Mouse (Mus musculus) frontal cortex, postnatal 14 days (tissue): Measurements from ENCODE around the gene Babam2.

Experiments
- DNase-seq, 2 experiments: peaks; one replicate each; pipeline ENCODE4 v3.0.0; 2022; ENCODE audit warnings: low spot score in 2 of 2

Babam2 gene

DNA sequence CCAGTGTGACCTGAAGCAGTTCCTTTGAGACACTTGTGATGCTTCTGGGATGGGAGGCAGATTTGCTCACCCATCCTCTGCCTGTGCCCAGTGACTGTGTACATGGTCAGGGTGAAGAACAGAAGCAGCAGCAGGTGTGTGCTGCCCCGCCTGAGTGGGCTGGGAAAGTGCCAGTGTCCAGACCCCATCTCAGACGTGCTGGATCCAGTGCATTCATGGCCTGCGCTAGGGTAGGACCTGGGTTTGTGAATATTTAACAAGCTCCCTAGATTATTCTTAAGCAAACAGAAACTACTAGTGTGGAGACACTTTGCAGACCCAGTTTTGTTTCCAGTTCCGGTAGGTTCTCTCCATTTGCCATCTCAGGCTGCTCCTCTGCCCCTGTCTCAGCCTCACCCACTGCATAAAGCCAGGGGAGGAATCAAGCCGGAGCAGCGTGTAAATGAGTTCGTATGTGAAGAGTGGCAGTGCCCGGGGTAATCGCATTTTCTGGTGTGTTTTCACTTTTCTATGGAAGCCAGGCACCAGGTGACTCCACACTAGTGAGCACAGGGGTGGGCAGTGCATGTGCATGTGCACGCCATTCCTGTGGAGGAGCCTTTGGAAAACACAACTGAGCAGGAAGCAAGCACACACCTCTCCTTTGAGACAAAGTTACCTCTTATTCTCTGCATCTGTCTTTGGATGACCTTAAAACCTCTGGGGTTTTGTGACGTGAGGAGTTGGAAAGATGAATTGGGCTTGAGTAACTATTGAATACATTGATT lies 290.2 kb downstream of the Babam2 start:
- DNase-seq: no peak

DNA sequence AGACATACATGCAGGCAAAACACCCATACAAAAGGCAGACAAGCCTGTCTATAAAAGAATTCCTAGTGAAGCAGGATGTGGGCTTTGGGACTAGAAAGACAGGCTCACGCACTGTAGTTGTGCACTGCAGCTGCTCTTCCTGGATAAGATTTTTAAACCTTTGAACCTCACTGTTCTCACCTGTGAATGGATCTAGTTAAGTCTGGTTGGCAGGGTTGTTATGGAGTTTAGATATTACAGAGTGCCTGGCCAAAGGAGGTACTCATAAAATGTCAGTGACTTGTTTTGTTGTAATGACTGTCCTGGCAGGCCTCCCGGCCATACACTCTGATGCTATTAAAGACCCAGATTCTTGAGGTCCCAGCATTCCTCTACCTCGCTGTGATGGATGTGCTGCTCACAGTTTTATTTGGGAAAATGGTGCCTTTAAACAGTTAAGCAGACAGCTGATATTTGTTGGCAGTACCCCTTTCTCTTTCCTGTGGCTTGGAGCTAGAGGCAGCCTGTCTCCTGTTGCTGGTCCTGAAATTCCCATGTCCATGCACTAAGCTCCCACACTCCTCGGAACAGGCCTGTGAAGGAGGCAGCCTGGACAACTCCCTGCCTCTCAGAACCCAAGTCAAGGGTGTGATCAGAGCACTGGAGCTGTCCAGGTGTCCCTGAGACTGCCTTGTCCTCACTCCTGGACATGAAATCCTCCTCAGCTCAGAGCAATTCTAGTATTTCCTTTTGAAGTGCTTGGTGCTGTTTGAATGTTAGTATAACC lies 299.9 kb downstream of the Babam2 start:
- DNase-seq: no peak

DNA sequence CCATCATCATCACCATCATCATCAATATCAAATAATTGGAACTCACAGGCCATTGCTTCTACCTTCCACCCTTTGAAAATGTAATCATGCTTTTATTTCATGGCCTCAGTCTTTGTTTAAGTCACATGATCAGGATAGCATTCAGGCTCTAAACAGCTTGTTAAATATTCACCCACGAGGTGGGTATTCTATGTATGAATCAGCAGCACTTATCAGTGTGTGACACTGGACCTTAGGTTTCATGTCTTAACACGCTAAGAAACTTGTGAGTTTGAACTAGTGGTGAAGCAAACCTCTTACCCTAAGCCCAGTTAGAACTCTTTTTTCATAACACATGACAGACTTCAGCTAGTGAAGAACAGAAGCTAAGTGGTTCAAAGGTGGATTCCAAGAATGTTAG lies 301.3 kb downstream of the Babam2 start:
- DNase-seq: no peak

- DNase-seq: no peak
These were observed 302.6 kb downstream of the Babam2 start for GRCm38 (mm10) chr5:32000076-32000475.

DNA sequence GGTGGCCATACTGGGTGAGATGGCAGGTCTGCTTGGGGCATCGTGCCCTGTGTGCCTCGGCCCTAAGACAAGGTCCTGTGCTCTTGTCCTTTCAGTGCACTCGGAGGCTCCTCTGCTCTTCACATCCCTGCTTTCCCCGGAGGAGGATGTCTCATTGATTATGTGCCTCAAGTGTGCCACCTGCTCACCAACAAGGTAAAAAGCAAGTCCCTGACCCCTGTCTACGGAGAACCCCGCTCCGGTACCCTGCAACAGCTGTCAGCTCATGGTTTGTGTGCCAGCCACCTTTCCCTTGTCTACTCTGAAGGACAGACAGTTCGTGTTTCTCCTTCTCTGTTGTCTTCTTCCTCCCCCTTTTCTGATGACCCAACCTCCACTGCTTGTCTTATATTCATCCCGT lies 303.8 kb downstream of the Babam2 start:
- no peak for DNase-seq

DNA sequence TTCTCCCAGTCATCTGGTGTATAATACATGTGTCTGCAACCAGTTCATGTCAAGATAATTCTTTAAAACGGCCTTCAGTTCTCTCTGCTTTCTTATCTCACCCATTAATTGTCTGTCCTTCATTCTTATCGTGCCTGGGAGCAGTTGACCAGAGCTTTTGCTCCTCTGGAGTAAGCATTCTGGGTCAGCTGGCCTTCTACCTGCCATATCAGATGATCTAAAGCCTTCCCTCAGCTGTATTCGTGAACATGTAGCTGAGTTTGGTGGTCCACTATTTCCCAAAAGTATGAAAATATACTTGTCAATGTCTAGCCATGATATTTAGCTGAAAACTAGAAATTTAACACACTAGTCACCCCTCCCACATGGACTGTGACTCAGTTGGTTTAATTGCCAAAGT lies 304.3 kb downstream of the Babam2 start:
- DNase-seq: no peak

DNA sequence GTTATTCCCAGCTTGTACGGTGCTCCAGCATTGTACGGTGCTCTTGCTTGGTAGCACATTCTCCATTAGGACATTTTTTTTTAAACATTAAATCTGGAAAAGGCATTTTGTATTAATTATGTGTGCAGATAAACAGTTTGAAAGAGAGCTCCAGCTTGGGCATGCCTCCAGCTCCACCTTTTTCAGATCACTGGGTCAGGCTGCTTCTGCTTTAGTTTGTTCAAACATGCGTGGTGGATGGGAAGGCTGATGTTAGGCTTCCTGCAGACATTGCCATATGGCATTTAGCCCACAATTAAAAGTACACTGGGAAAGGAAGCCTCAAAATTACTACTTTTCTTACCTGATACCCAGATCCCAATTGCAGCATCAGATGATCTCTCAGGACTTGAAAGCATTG lies 310.9 kb downstream of the Babam2 start:
- no peak for DNase-seq

- no peak for DNase-seq
These were observed 312.6 kb downstream of the Babam2 start for GRCm38 (mm10) chr5:32010056-32010455.

- DNase-seq: no peak
These were observed 315.6 kb downstream of the Babam2 start for GRCm38 (mm10) chr5:32013053-32013452.

DNA sequence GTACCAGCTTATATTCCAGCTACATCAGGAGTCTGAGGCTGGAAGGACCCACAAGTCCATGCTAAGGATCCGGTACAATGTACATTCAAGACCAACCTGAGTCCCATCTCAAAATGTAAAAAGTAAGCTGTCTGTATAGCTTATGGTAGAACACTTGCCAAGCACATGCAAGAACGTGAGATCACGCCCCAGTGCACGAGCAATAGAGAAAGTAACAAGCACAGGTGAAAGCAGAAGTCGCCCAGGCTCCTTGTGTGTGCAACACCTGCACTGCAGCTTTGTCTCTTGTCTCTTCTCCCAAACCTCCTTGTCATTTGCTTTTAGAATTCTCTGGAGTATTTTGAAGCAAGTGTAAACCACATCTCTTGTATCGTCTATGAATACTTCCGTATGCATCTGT lies 317.3 kb downstream of the Babam2 start:
- no peak for DNase-seq

- DNase-seq: no peak
These were observed 318.5 kb downstream of the Babam2 start for GRCm38 (mm10) chr5:32015949-32016478.

GRCm38 (mm10) chr5:32017686-32018085 lies 320.2 kb downstream of the Babam2 start:
- DNase-seq: no peak

GRCm38 (mm10) chr5:32018276-32018675 lies 320.8 kb downstream of the Babam2 start:
- no peak for DNase-seq

GRCm38 (mm10) chr5:32029834-32030433 lies 332.4 kb downstream of the Babam2 start:
- DNase-seq: no peak

DNA sequence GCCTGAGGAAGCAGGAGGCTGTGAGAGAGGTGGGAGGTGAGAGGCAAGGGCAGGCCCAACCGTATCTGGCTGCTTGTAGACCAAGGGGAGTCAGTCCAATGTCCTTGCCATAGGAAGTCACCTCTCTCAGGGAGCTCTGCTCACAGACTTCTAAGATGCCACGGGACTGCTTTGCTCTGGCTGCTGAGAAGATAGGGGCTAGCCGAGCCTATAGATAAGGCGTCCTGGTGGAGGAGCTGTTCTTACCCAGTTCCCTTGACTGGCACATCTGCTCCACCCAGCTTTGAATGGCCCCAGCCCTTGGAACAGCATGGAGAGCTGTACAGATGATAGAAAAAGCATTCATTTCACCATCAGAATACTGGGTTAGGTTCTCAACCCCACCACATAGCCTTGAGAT lies 335.7 kb downstream of the Babam2 start:
- no peak for DNase-seq

GRCm38 (mm10) chr5:32033621-32034020 lies 336.1 kb downstream of the Babam2 start:
- DNase-seq: no peak

DNA sequence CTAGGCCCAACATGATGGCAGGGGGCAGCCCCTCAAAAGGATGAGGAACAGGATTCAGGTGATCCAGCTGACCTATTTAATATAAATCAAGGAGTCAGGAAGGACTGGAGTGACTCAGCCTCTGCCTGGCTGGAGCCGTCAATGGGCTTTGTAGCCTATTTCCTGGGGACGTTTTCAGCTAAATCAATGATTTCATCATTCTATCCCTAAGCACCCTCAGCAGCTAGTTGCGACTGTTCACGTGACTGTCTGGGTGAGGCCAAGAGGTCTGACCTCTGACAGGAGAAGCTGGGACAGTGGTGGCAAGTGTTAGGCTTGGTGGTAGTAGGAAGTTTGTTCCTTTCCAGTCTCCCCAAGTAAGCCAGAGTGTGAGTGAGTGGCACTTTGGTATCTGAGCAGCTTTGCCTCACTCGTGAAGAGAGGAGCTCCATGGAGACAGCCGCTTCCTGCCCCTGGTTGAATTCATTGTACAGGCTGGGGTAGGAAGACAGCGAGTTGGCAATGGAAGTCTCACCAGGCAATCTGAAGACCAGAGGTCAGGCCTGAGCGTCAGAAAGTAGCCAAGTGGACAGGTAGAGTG lies 337.1 kb downstream of the Babam2 start:
- no peak for DNase-seq

DNA sequence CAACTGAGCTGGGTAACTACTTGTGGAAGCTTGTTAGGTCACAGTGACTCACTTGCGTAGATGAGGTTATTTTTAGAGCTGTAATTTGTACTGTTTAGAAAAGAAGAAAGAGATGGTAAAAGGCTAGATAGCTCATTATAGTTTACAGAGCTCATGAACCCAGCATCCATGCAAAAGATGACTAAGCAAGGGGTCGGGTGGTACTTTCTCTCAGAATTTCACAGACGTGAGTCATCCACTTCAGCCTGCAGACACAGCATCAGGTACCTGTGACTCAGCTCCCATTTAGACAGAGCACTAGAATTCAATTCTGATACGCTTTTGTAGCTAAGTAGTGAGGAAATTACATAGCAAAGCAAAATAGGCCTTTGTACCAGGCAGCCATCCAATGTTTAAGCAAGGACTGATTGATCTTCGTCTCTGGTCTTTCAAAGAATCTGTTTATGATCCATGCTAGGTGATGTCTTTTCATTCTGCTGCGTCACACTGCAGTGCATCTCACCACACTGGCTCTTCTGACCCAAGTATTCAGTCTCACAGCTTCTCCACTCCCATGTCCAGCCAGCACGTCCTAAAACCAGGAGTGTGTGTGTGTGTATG lies 338.3 kb downstream of the Babam2 start:
- no peak for DNase-seq

DNA sequence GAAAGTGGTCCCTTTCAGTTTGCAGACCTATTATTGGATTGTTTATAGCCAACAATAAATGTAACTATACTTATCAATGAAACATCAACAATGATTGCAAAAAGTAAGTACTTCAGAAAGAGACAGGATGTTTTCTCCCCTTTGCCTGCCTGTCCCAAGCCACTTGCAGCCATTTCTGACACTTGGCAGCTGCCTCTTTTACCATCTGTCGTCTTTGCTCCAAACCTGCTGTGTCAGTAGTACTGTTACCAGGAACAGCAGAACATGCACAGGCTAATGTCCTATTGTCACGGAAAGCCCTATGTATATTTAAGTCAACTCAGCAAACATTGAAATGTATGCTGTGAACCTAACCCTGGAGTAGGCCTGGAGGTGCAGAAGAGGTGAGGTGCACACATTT lies 339.4 kb downstream of the Babam2 start:
- DNase-seq: no peak

DNA sequence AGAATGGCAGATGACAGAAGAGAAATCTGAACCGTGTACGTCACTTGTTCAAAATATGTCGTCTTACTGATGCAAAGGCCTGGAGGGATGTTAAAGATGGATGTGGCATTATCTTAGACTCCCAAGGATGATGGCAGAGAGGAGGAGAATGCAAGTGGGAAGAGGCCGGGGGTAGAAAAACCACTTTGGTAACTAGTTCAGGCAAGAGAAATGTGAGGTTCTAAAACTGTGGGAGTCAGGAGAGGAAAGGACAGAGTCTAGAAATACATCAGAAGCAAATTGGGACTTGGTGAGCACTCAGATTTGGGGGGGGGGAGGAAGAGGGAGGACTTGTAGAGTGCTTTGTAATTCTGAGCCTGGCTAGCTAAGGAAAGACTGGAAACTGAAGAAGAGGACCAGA lies 340.1 kb downstream of the Babam2 start:
- DNase-seq: no peak

- no peak for DNase-seq
These were observed 341.5 kb downstream of the Babam2 start for GRCm38 (mm10) chr5:32038994-32039393.

- DNase-seq: no peak
These were observed 342.0 kb downstream of the Babam2 start for GRCm38 (mm10) chr5:32039511-32039910.
